Mouse (Mus musculus) Patski (cell line): ENCODE data around the gene Rexo4. TPM values are rescaled to one million over a fixed set of nuclear protein-coding genes. Genes with fewer than 3 reads are reported as not detected.

ENCODE experiments used
- ATAC-seq: fragments of 100-300 bp; one replicate; pipeline ENCODE4 v1.8.0; 2021
- CTCF ChIA-PET: fragments of 350-600 bp; sonication (Branson Sonifier 250); formaldehyde crosslinking; loops from one replicate; lab custom pipeline; 2022; ENCODE audit warnings: inconsistent platforms; lab: Charles Lee
- POLR2A ChIA-PET: fragments of 350-600 bp; sonication (Branson Sonifier 250); formaldehyde crosslinking; loops from one replicate; lab custom pipeline; 2022; ENCODE audit warnings: antibody characterized with exemption, inconsistent platforms; lab: Charles Lee
- DNase-seq: peaks from one replicate; pipeline ENCODE4 v3.0.0-alpha.2; 2011; ENCODE audit warnings: low read depth, low spot score
- H3K27me3 ChIP-seq: fragments of 371-371 bp; one replicate; pipeline ENCODE4 v1.5.1; 2021
- CTCF ChIP-seq: fragments of 100-300 bp; IDR thresholded peaks from one replicate; pipeline ENCODE4 v1.5.1; 2021
- in situ Hi-C: fragments of 300-500 bp; cut with MboI; formaldehyde crosslinking; loops from 3 replicates; pipeline ENCODE4 v1.11.1; 2018; ENCODE audit warnings: low pct_unique_long_range_greater_than_20kb, mixed read lengths
- polyA plus RNA-seq: library from polyadenylated mRNA; unstranded; gene quantifications from one replicate; pipeline ENCODE4 v1.2.3, GENCODE M21; 2021

Rexo4 gene
- polyA plus RNA-seq, result 51.8 TPM

- in situ Hi-C loops, result no loop called here
- no peak for TF ChIP-seq CTCF
- DNase-seq (peak; percentile 85), ATAC-seq (peak; percentile 62)
- ChIA-PET CTCF (no interaction called here), POLR2A (interaction anchor here (0.9 to 1.3 kb wide), 2 partner anchors 12 to 32 kb away, joined by 3 to 4 read pairs; no protein-coding TSS in a partner anchor)
- H3K27me3 ChIP-seq, result no peaks in the 10 kb centered on the region
Measured at GRCm38 (mm10) chr2:26963923-26964723, at the start of gene Rexo4. Rexo4 (minus strand) TSS chr2:26964386.

DNA sequence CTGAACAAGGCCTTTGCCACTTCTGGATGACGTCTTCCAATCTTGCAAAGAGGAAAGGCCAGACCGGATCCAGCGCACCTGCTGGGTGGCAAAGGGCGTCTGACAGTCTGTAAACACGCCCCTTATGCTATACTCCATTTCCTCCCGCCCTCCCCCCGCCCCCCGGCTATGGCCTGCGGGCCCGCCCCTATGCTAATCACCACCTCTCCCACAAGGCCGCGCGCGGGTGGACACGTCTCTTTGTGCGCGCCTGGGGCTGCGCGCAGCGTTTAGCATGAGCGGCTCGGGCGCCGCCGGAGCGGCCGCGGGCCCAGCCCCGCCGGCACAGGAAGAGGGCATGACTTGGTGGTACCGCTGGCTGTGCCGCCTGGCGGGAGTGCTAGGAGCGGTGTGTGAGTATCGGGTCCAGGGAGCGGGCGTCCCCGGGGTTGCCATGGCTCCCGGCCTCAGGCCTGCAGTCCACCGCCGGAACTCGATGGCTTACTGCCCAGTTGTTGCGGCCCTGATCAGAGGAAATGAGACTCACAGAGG is 45.6 kb upstream of the Rexo4 start, which contains the start of gene Cacfd1:
Gene Cacfd1 (plus strand): TSS at position 213 of the 531 bp plus-strand sequence.
- in situ Hi-C loops, result loop anchor here (5.0 kb wide), 1 partner anchor 367 kb away; no protein-coding TSS in a partner anchor
- DNase-seq, result peak; percentile 17
- ChIA-PET POLR2A (interaction anchor here (0.6 to 1.0 kb wide), 2 partner anchors 30 to 51 kb away, joined by 3 read pairs; no protein-coding TSS in a partner anchor), CTCF (interaction anchor here (1.0 to 2.4 kb wide), 3 partner anchors 8 to 363 kb away, joined by 3 to 9 read pairs (median 8); no protein-coding TSS in a partner anchor)
- no peaks in the 10 kb centered on the region for H3K27me3 ChIP-seq
- ATAC-seq, result peak; percentile 71
- no peak for TF ChIP-seq CTCF

DNA sequence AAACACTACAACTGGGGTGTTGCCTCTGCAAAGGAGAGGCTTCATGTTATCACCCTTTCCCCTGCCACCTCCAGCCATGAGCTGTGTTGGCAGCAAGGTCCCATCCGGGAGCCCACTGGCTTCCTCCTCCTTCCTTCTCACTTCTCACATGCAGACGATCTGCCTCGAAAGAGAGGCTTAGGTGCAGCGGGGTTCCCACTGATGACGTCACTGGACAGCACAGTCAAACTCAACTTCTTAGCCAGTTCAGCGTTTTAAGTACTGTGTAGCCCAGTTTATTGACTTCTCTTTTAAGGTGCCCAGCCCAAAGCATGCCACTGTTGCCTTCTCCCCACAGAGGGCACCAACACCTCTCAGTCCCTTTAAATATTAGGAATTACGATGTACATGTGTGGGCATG is 43.5 kb upstream of the Rexo4 start:
- CTCF ChIA-PET, result interaction anchor here (2.3 kb wide), 1 partner anchor 10 kb away, joined by 9 read pairs; no protein-coding TSS in a partner anchor

GRCm38 (mm10) chr2:27006255-27006654 is 42.1 kb upstream of the Rexo4 start:
- no peak for DNase-seq
- TF ChIP-seq CTCF, result no peak
- no peaks in the 10 kb centered on the region for H3K27me3 ChIP-seq
- ChIA-PET POLR2A (no interaction called here), CTCF (interaction anchor here (1.1 kb wide), 1 partner anchor 32 kb away, joined by 3 read pairs; no protein-coding TSS in a partner anchor)
- ATAC-seq, result no peak
- in situ Hi-C loops, result no loop called here

More for the DNA sequence above, 43.5 kb upstream of the Rexo4 start:
- ATAC-seq, result no peak
- POLR2A ChIA-PET, result no interaction called here
- in situ Hi-C loops, result no loop called here
- TF ChIP-seq CTCF, result no peak
- no peaks in the 10 kb centered on the region for H3K27me3 ChIP-seq
- no peak for DNase-seq

GRCm38 (mm10) chr2:26997993-26998392 is 33.8 kb upstream of the Rexo4 start:
- peaks cover 21% of the 10 kb centered on the region for H3K27me3 ChIP-seq
- ChIA-PET CTCF (interaction anchor here (1.3 kb wide), 1 partner anchor 12 kb away, joined by 3 read pairs; no protein-coding TSS in a partner anchor), POLR2A (no interaction called here)
- DNase-seq (no peak), ATAC-seq (no peak)
- in situ Hi-C loops, result no loop called here
- TF ChIP-seq CTCF, result no peak

DNA sequence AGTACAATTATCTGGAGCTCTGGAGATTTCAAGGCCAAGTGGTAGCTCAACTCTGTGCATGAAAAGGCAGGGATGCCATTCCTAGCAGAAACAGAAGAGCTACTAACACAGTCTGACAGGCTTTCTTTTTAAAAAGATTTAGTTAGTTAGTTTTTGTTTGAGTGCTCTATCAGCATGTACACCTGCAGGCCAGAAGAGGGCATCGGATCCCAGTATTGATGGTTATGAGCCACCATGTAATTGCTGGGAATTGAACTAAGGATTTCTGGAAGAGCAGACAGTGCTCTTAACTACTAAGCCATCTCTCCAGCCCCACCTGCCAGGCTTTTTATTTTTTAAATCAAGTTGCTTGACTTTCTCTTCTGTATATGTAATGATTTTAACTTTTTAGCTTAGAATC is 33.3 kb upstream of the Rexo4 start:
- ChIA-PET POLR2A (interaction anchor here (0.6 kb wide), 1 partner anchor 717 kb away, joined by 7 read pairs; no protein-coding TSS in a partner anchor), CTCF (interaction anchor here (1.3 kb wide), 1 partner anchor 11 kb away, joined by 3 read pairs; no protein-coding TSS in a partner anchor)
- in situ Hi-C loops, result no loop called here
- H3K27me3 ChIP-seq, result peaks cover 21% of the 10 kb centered on the region
- no peak for DNase-seq
- no peak for TF ChIP-seq CTCF
- no peak for ATAC-seq

GRCm38 (mm10) chr2:26993936-26994335 is 29.8 kb upstream of the Rexo4 start:
- DNase-seq, result no peak
- ATAC-seq, result no peak
- in situ Hi-C loops, result no loop called here
- POLR2A ChIA-PET, result no interaction called here
- H3K27me3 ChIP-seq, result peaks cover 29% of the 10 kb centered on the region
- TF ChIP-seq CTCF, result no peak
- CTCF ChIA-PET, result no interaction called here

DNA sequence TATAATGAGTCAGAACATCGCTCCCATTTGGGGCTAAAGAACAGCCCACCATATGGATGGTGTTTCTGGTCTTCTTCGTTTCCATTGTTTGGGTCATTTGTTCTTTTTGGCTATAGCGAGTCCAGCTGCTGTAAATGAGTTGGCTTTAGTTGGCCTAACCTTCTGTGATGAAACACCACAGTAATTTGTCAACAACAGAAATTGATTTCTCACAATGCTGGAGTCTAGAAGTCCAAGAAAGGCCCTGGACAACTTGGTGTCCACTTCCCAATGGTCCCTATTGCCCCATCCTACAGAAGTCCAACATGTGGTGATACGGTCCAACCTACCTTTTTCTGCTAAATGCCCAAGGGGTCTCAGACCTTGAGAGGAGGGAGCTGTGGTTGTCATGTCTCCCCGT is 20.5 kb upstream of the Rexo4 start:
- in situ Hi-C loops, result no loop called here
- DNase-seq (no peak), ATAC-seq (no peak)
- ChIA-PET POLR2A (no interaction called here), CTCF (no interaction called here)
- H3K27me3 ChIP-seq, result peaks cover 23% of the 10 kb centered on the region
- no peak for TF ChIP-seq CTCF

GRCm38 (mm10) chr2:26984179-26984578 is 20.0 kb upstream of the Rexo4 start:
- POLR2A ChIA-PET, result interaction anchor here (0.7 kb wide), 1 partner anchor 267 kb away, joined by 4 read pairs; no protein-coding TSS in a partner anchor
- CTCF ChIA-PET, result no interaction called here
- peaks cover 19% of the 10 kb centered on the region for H3K27me3 ChIP-seq
- in situ Hi-C loops, result no loop called here
- no peak for TF ChIP-seq CTCF
- DNase-seq, result no peak
- no peak for ATAC-seq

DNA sequence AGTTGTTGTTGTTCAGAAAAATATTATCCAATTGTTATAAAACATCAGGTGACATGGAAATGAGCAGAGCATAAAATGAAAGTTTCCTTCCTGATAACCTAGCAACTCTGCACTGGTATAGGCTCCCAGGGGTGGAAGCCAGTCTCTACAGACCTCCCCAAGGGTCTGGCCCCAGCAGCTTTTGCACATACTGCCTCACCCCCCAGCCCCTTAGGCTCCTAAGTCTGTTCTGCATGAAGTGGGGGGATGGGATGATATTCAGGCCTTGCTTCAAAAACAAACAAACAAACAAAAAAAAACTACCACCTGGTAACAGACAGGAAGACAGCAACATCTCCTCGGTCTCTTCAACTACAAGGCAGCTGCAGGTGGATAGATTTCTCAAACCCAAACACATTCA is 16.2 kb upstream of the Rexo4 start:
- CTCF ChIA-PET, result interaction anchor here (1.3 kb wide), 1 partner anchor 37 kb away, joined by 3 read pairs; no protein-coding TSS in a partner anchor
- no peak for ATAC-seq
- no peak for TF ChIP-seq CTCF
- POLR2A ChIA-PET, result no interaction called here
- peaks cover 36% of the 10 kb centered on the region for H3K27me3 ChIP-seq
- in situ Hi-C loops, result no loop called here
- DNase-seq, result no peak
